Mouse (Mus musculus) neural tube, embryonic 12.5 days (tissue): ENCODE results near the gene Pom121l2. TPM values are rescaled to one million over a fixed set of nuclear protein-coding genes. Genes with fewer than 3 reads are reported as not detected.
A peak's percentile ranks its signal among the peaks of the same experiment; 100 is the strongest.
"Not testable (repeated sequence)": the region's sequence is repeated elsewhere in the genome, so short reads cannot be mapped to it uniquely, and the experiment has no call there.

Experiments used
- ATAC-seq: fragments of 200-750 bp; cut with Nextera tagmentation; 2 replicates; pipeline ENCODE4 v1.8.0; 2017; ENCODE audit warnings: low read depth, mild to moderate bottlenecking, moderate TSS enrichment, moderate library complexity; ENCODE audit not compliant: low FRiP score
- H3K27ac ChIP-seq: fragments of 300-500 bp; sonication (generic); 2 replicates; pipeline ENCODE4 v1.5.1; 2016
- H3K27me3 ChIP-seq: fragments of 300-500 bp; sonication (generic); replicated peaks from 2 replicates; pipeline ENCODE4 v1.6.1; 2016; ENCODE audit warnings: mild to moderate bottlenecking
- H3K36me3 ChIP-seq: fragments of 300-500 bp; sonication (generic); 2 replicates; pipeline ENCODE4 v1.6.1; 2016; ENCODE audit warnings: mild to moderate bottlenecking
- H3K4me1 ChIP-seq: fragments of 300-500 bp; sonication (generic); 2 replicates; pipeline ENCODE4 v1.6.1; 2016
- H3K4me2 ChIP-seq: fragments of 300-500 bp; sonication (generic); replicated peaks from 2 replicates; pipeline ENCODE4 v1.6.1; 2016; ENCODE audit warnings: mild to moderate bottlenecking
- H3K4me3 ChIP-seq: fragments of 300-500 bp; sonication (generic); 2 replicates; pipeline ENCODE4 v1.5.1; 2016
- H3K9ac ChIP-seq: fragments of 300-500 bp; sonication (generic); 2 replicates; pipeline ENCODE4 v1.6.1; 2016; ENCODE audit warnings: mild to moderate bottlenecking
- H3K9me3 ChIP-seq: fragments of 300-500 bp; sonication (generic); 2 replicates; pipeline ENCODE4 v1.6.1; 2016; ENCODE audit warnings: mild to moderate bottlenecking
- WGBS: fragments of 180-500 bp; shearing (Covaris S2); methylation state at CpG from one replicate; pipeline ENCODE4 v1.1.7; 2016; 5-methylcytosine and 5-hydroxymethylcytosine counted together
- polyA plus RNA-seq: library from polyadenylated mRNA; unstranded; fragments of >200 nt; fragmentation: Nextera tagmentation; extraction: Ambion mirVana; gene quantifications from 2 replicates; pipeline ENCODE4 v1.2.1, GENCODE M21; 2016

Pom121l2 gene
- polyA plus RNA-seq, 1 experiment from 2014 or later, result not detected

- peak; percentile 84 for ATAC-seq
- Histone ChIP-seq H3K27ac (0 out of 2 replicates have a peak overlapping the region, but pooled peaks have one; percentile 37), H3K4me3 (peak overlapping the region; percentile 42), H3K9me3 (no peaks in the 10 kb centered on the region), H3K36me3 (no peaks in the 10 kb centered on the region), H3K27me3 (no peaks in the 10 kb centered on the region), H3K4me2 (peak overlapping the region; percentile 59), H3K9ac (peak overlapping the region; percentile 56), H3K4me1 (peaks cover 2% of the 10 kb centered on the region; the same call in 1 of the 2 replicates)
- under 1% methylated on average over 40 of the region's 40 CpGs for WGBS
Measured at GRCm38 (mm10) chr13:22028673-22029460, 47.9 kb downstream of the Pom121l2 start.

DNA sequence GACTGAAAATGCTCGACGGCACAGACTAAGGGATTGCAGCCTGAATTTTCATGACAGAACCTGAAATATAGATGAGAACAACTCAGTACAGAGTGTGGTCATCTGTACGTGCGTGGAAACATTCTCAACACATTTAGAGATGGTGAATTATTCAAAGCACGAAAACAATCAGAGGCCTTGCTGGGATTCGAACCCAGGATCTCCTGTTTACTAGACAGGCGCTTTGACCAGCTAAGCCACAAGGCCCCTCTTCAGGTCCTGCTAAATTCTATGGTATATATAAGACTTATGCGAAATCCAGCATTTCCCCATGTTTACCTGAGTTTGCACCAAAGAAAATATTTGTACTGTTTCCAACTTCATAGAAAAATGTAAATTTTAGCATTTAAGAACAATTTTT is 48.9 kb downstream of the Pom121l2 start:
- no peak overlapping the region for H3K27ac ChIP-seq
- peak overlapping the region; percentile 59; the same call in 1 of the 2 replicates for H3K4me2 ChIP-seq
- no peaks in the 10 kb centered on the region for H3K27me3 ChIP-seq
- 27% methylated on average over 8 of the region's 8 CpGs for WGBS
- no peaks in the 10 kb centered on the region for H3K9me3 ChIP-seq
- no peaks in the 10 kb centered on the region for H3K36me3 ChIP-seq
- peaks cover 12% of the 10 kb centered on the region; the same call in 1 of the 2 replicates for H3K4me1 ChIP-seq
- no peak overlapping the region for H3K9ac ChIP-seq
- no peak for ATAC-seq
- H3K4me3 ChIP-seq, result no peak overlapping the region

- Histone ChIP-seq H3K27me3 (no peaks in the 10 kb centered on the region), H3K4me2 (no peak overlapping the region), H3K36me3 (no peaks in the 10 kb centered on the region), H3K27ac (no peak overlapping the region), H3K4me3 (no peak overlapping the region), H3K9ac (no peak overlapping the region), H3K4me1 (peaks cover 13% of the 10 kb centered on the region; the same call in 1 of the 2 replicates), H3K9me3 (no peaks in the 10 kb centered on the region)
- no peak for ATAC-seq
- WGBS, result 21% methylated on average over 4 of the region's 4 CpGs
Measured at GRCm38 (mm10) chr13:22030493-22030892, 49.5 kb downstream of the Pom121l2 start.

GRCm38 (mm10) chr13:22033741-22034442 is 52.9 kb downstream of the Pom121l2 start:
- H3K27ac ChIP-seq, result no peak overlapping the region
- 56% methylated on average over 5 of the region's 5 CpGs for WGBS
- ATAC-seq, result no peak
- 0 out of 2 replicates have a peak overlapping the region, but pooled peaks have one; percentile 5 for H3K4me3 ChIP-seq
- no peaks in the 10 kb centered on the region for H3K36me3 ChIP-seq
- peaks cover 21% of the 10 kb centered on the region for H3K4me1 ChIP-seq
- H3K9me3 ChIP-seq, result no peaks in the 10 kb centered on the region
- no peaks in the 10 kb centered on the region for H3K27me3 ChIP-seq
- H3K9ac ChIP-seq, result peak overlapping the region; percentile 47
- H3K4me2 ChIP-seq, result peak overlapping the region; percentile 69

DNA sequence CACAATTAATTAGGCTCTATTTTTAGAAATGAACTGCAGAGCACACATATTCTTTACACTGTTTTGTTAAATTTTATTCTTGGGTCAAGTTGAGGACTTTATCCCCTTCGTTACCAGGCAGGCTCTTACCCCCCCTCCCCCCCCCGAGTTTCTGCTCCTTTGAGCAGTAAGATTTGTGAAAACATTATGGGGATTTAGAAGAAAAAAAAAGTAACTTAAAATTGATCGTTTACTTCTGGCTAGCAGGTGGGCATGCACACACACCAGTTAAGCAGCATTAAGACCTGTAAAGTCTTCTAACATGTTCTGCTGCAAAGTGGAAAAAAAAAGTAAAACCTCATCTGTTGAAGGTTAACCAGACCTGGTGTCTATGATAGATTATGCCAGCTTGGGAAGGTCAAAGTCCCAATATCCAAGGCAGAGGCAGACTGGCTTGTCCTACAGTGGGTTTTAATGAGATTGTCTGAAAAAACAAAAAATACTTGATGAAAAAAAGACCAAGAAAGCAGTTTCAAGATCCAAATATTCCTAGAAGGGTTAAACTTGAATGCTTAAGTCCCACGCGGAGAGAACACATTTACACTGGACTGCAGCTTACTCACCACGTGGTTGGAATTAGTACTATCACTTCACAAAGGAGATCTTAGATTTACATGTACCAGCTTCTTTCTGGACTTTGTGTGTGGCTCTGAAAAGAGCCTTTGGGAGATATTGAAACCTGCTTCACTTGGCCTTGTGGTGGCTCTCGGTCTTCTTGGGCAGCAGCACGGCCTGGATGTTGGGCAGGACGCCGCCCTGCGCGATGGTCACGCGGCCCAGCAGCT is 53.7 kb downstream of the Pom121l2 start:
- Histone ChIP-seq H3K4me3 (peak overlapping the region; percentile 27), H3K36me3 (no peaks in the 10 kb centered on the region), H3K4me1 (peaks cover 21% of the 10 kb centered on the region), H3K9ac (peak overlapping the region; percentile 47), H3K4me2 (peak overlapping the region; percentile 69), H3K9me3 (no peaks in the 10 kb centered on the region), H3K27me3 (no peaks in the 10 kb centered on the region), H3K27ac (0 out of 2 replicates have a peak overlapping the region, but pooled peaks have one; percentile 27)
- 1% methylated on average over 14 of the region's 14 CpGs for WGBS
- no peak for ATAC-seq

- Histone ChIP-seq H3K4me3 (peak within 1 kb of the TSS; percentile 38), H3K9ac (peak within 1 kb of the TSS; percentile 47), H3K4me2 (peak within 1 kb of the TSS; percentile 69), H3K4me1 (peaks cover 27% of the 10 kb centered on the region), H3K27ac (peak within 1 kb of the TSS; percentile 54; the same call in 1 of the 2 replicates)
- under 1% methylated on average over 25 of the region's 69 CpGs for WGBS
- peak; percentile 97 for ATAC-seq
- H3K27me3 ChIP-seq, H3K9me3 ChIP-seq, H3K36me3 ChIP-seq: not testable (repeated sequence)
Measured at GRCm38 (mm10) chr13:22035267-22036148, 54.5 kb downstream of the Pom121l2 start, which contains the start of the genes Hist1h2ah and Hist1h2bk. Hist1h2ah (minus strand) TSS chr13:22035568. Hist1h2bk (plus strand) TSS chr13:22035870.

GRCm38 (mm10) chr13:22036149-22036956 is 55.4 kb downstream of the Pom121l2 start:
- no peaks in the 10 kb centered on the region for H3K27me3 ChIP-seq
- H3K27ac ChIP-seq, result peak overlapping the region; percentile 54; the same call in 1 of the 2 replicates
- peak; percentile 17; the same call in 1 of the 2 replicates for ATAC-seq
- peak overlapping the region; percentile 28 for H3K4me3 ChIP-seq
- H3K9me3 ChIP-seq, result no peaks in the 10 kb centered on the region
- peak overlapping the region; percentile 69 for H3K4me2 ChIP-seq
- WGBS, result 3% methylated on average over 22 of the region's 23 CpGs
- H3K36me3 ChIP-seq, result no peaks in the 10 kb centered on the region
- peaks cover 31% of the 10 kb centered on the region for H3K4me1 ChIP-seq
- peak overlapping the region; percentile 36 for H3K9ac ChIP-seq

- 64% methylated on average over 3 of the region's 3 CpGs for WGBS
- H3K9ac ChIP-seq, result no peak overlapping the region; the same call in 1 of the 2 replicates
- 0 out of 2 replicates have a peak overlapping the region, but pooled peaks have one; percentile 54 for H3K27ac ChIP-seq
- H3K4me3 ChIP-seq, result no peak overlapping the region
- ATAC-seq, result no peak
- H3K9me3 ChIP-seq, result no peaks in the 10 kb centered on the region
- no peaks in the 10 kb centered on the region for H3K27me3 ChIP-seq
- H3K36me3 ChIP-seq, result no peaks in the 10 kb centered on the region
- peaks cover 32% of the 10 kb centered on the region for H3K4me1 ChIP-seq
- peak overlapping the region; percentile 69 for H3K4me2 ChIP-seq
Measured at GRCm38 (mm10) chr13:22036986-22037385, 56.0 kb downstream of the Pom121l2 start.

GRCm38 (mm10) chr13:22037415-22037814 is 56.4 kb downstream of the Pom121l2 start:
- H3K27me3 ChIP-seq, result no peaks in the 10 kb centered on the region
- ATAC-seq, result no peak
- no peak overlapping the region for H3K4me3 ChIP-seq
- no peaks in the 10 kb centered on the region for H3K36me3 ChIP-seq
- H3K4me1 ChIP-seq, result peaks cover 36% of the 10 kb centered on the region
- H3K9me3 ChIP-seq, result no peaks in the 10 kb centered on the region
- WGBS, result 69% methylated on average over 2 of the region's 2 CpGs
- H3K27ac ChIP-seq, result no peak overlapping the region
- no peak overlapping the region for H3K9ac ChIP-seq
- no peak overlapping the region for H3K4me2 ChIP-seq
